15 mouse cellular contexts compared by ENCODE assay signal in the genomic region with DNA sequence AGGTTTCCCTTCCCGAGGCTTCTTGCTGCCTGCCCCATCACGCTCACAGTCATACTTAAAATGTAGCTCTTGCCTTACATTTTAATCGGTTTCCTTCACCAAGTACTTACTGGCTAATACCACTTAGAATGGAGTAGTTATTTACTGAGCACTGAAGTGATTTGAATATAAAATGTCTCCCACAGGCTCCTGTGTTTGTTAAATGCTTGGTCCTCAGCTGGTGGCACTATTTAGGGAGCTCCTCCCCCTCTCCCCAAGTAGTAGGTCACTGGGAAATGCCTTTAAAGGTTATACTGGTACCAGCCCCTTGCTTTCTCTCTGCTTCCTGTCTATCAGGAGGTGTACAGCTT. TPM values are rescaled to one million over a fixed set of nuclear protein-coding genes. Genes with fewer than 3 reads are reported as not detected.
DNase-seq lines count a peak whose midpoint lies in the region; ATAC-seq and TF ChIP-seq lines count a peak whose summit lies in the region.
"Had no signal": no experiment of that assay in that cellular context is flagged by ENCODE, and none has a peak within 500 bp of the region (broad histone marks: within the 10 kb centered on the region; RNA-seq: fewer than 3 reads in every experiment).

No protein-coding gene starts in this region.

- no peak overlapping the region for H3K4me3 ChIP-seq in forebrain, embryonic 10.5 days
- H3K4me3 ChIP-seq in forebrain, embryonic 11.5 days (ENCODE audit: low read depth, low read length): no peak overlapping the region
- no peak overlapping the region for H3K4me3 ChIP-seq in left cerebral cortex, adult 2 months
- no peak overlapping the region for H3K4me3 ChIP-seq in hindbrain, embryonic 16.5 days (ENCODE audit: low read length)
- no peak overlapping the region for H3K4me3 ChIP-seq in neural tube, embryonic 15.5 days (replicated peaks)
- H3K4me3 ChIP-seq: kidney, embryonic 15.5 days; neural tube, embryonic 12.5 days had no signal

- H3K27me3 ChIP-seq in forebrain, embryonic 10.5 days (ENCODE audit: poor library complexity, severe bottlenecking): no peaks in the 10 kb centered on the region
- H3K27me3 ChIP-seq in forebrain, embryonic 11.5 days (ENCODE audit: control insufficient read depth, insufficient read depth, low read length): no peaks in the 10 kb centered on the region
- no peaks in the 10 kb centered on the region for H3K27me3 ChIP-seq in hindbrain, embryonic 16.5 days (replicated peaks; ENCODE audit: control insufficient read depth, insufficient read depth, low read length)
- H3K27me3 ChIP-seq in neural tube, embryonic 15.5 days (replicated peaks): no peaks in the 10 kb centered on the region
- H3K27me3 ChIP-seq: kidney, embryonic 15.5 days; neural tube, embryonic 12.5 days had no signal

- no peaks in the 10 kb centered on the region for H3K9me3 ChIP-seq in forebrain, embryonic 10.5 days
- no peaks in the 10 kb centered on the region for H3K9me3 ChIP-seq in forebrain, embryonic 11.5 days (ENCODE audit: control insufficient read depth, low read length)
- H3K9me3 ChIP-seq in hindbrain, embryonic 16.5 days (ENCODE audit: control insufficient read depth, low read length): no peaks in the 10 kb centered on the region
- H3K9me3 ChIP-seq in neural tube, embryonic 15.5 days (replicated peaks): no peaks in the 10 kb centered on the region
- H3K9me3 ChIP-seq: kidney, embryonic 15.5 days; neural tube, embryonic 12.5 days had no signal

- TF ChIP-seq CTCF in left cerebral cortex, adult 2 months (IDR thresholded peaks at IDR 0.05): no peak

- no peaks in the 10 kb centered on the region for H3K36me3 ChIP-seq in forebrain, embryonic 10.5 days (replicated peaks)
- no peaks in the 10 kb centered on the region for H3K36me3 ChIP-seq in forebrain, embryonic 11.5 days (ENCODE audit: control insufficient read depth, insufficient read depth, low read length)
- no peaks in the 10 kb centered on the region for H3K36me3 ChIP-seq in hindbrain, embryonic 16.5 days (ENCODE audit: control insufficient read depth, insufficient read depth, low read length)
- H3K36me3 ChIP-seq in neural tube, embryonic 15.5 days: no peaks in the 10 kb centered on the region
- H3K36me3 ChIP-seq: kidney, embryonic 15.5 days; neural tube, embryonic 12.5 days had no signal

- H3K9ac ChIP-seq in forebrain, embryonic 11.5 days (ENCODE audit: low read length): no peak overlapping the region
- H3K9ac ChIP-seq in hindbrain, embryonic 16.5 days (ENCODE audit: low read depth, low read length): peak overlapping the region; percentile 47; the same call in 1 of the 2 replicates
- H3K9ac ChIP-seq in neural tube, embryonic 15.5 days (replicated peaks): no peak overlapping the region
- H3K9ac ChIP-seq: kidney, embryonic 15.5 days; lung, embryonic 14.5 days; neural tube, embryonic 12.5 days had no signal

- ATAC-seq in forebrain, embryonic 11.5 days (replicated peaks; ENCODE audit: low FRiP score): no peak; the same call in 1 of the 2 replicates
- no peak; the same call in 1 of the 2 replicates for ATAC-seq in hindbrain, embryonic 16.5 days
- no peak; the same call in 1 of the 2 replicates for ATAC-seq in neural tube, embryonic 15.5 days (ENCODE audit: low FRiP score)
- no peak for ATAC-seq in megakaryocyte-erythroid progenitor cell, adult 5-6 weeks (replicated peaks; ENCODE audit: low FRiP score, low TSS enrichment, poor library complexity, severe bottlenecking)

- no peak overlapping the region for H3K4me2 ChIP-seq in forebrain, embryonic 11.5 days (ENCODE audit: low read depth, low read length, severe bottlenecking)
- no peak overlapping the region for H3K4me2 ChIP-seq in hindbrain, embryonic 16.5 days (ENCODE audit: low read length)
- no peak overlapping the region for H3K4me2 ChIP-seq in neural tube, embryonic 15.5 days
- H3K4me2 ChIP-seq: kidney, embryonic 15.5 days; lung, embryonic 14.5 days; neural tube, embryonic 12.5 days had no signal

- peaks cover 14% of the 10 kb centered on the region for H3K4me1 ChIP-seq in forebrain, embryonic 10.5 days
- no peaks in the 10 kb centered on the region for H3K4me1 ChIP-seq in forebrain, embryonic 11.5 days (replicated peaks; ENCODE audit: control insufficient read depth, insufficient read depth, low read length)
- peaks cover 3% of the 10 kb centered on the region for H3K4me1 ChIP-seq in hindbrain, embryonic 16.5 days (ENCODE audit: control insufficient read depth, insufficient read depth, low read depth, low read length)
- peaks cover 7% of the 10 kb centered on the region for H3K4me1 ChIP-seq in neural tube, embryonic 15.5 days
- H3K4me1 ChIP-seq: kidney, embryonic 15.5 days had no signal

- intact Hi-C loops in left cerebral cortex, adult 2 months (cut with DNase I): loop anchor here (5.0 kb wide), 2 partner anchors 220 to 340 kb away; no protein-coding TSS in a partner anchor
- intact Hi-C loops in left cerebral cortex, postnatal 4 days (cut with DNase I): loop anchor here (5.0 kb wide), 1 partner anchor 220 kb away; no protein-coding TSS in a partner anchor

- 24% methylated on average over 3 of the region's 3 CpGs for WGBS in forebrain, embryonic 10.5 days
- WGBS in forebrain, embryonic 11.5 days: 14% methylated on average over 3 of the region's 3 CpGs
- WGBS in hindbrain, embryonic 16.5 days: 16% methylated on average over 3 of the region's 3 CpGs
- 8% methylated on average over 3 of the region's 3 CpGs for WGBS in neural tube, embryonic 15.5 days

- no peak for DNase-seq in forebrain, embryonic 10.5 days (ENCODE audit: extremely low spot score, low spot score)
- no peak for DNase-seq in forebrain, embryonic 11.5 days (ENCODE audit: low spot score)
- no peak for DNase-seq in left cerebral cortex, adult 2 months (ENCODE audit: extremely low spot score in 1 of 2, low spot score in 2 of 2)
- DNase-seq in left cerebral cortex, postnatal 4 days: no peak
- no peak for DNase-seq in spleen, postnatal 14 days (ENCODE audit: low spot score in 2 of 2)

- H3K27ac ChIP-seq in forebrain, embryonic 10.5 days: peak overlapping the region; percentile 74
- H3K27ac ChIP-seq in forebrain, embryonic 11.5 days (ENCODE audit: low read depth, low read length): no peak overlapping the region
- peak overlapping the region; percentile 70 for H3K27ac ChIP-seq in left cerebral cortex, adult 2 months
- peak overlapping the region; percentile 59 for H3K27ac ChIP-seq in hindbrain, embryonic 16.5 days (ENCODE audit: low read depth, low read length)
- H3K27ac ChIP-seq in neural tube, embryonic 15.5 days (replicated peaks): peak overlapping the region; percentile 64; the same call in 1 of the 2 replicates
- H3K27ac ChIP-seq: kidney, embryonic 15.5 days; neural tube, embryonic 12.5 days had no signal

RNA-seq across cellular contexts. Expression of a gene that starts 56.6 kb away (rescaled TPM):
- polyA plus RNA-seq in forebrain, embryonic 10.5 days (2016; fragmentation: Nextera tagmentation; extraction: Ambion mirVana): not detected in 2 replicates
- not detected in 2 replicates for polyA plus RNA-seq in forebrain, embryonic 11.5 days (2014; fragmentation: Nextera tagmentation; extraction: Ambion mirVana)
- 1 to 10 TPM in 1 of 2 experiments, under 1 TPM in 1; 0.45 to 1.8 TPM for total RNA-seq in left cerebral cortex, adult 2 months (2021)
- 1 to 10 TPM; 1.5 to 2.2 TPM for total RNA-seq in left cerebral cortex, postnatal 4 days (2021)
- polyA plus RNA-seq in hindbrain, embryonic 16.5 days (2015; fragmentation: Nextera tagmentation; extraction: Ambion mirVana): 0.20 and 0.78 TPM in 2 replicates
- polyA plus RNA-seq in neural tube, embryonic 15.5 days (2015; fragmentation: Nextera tagmentation; extraction: Ambion mirVana): 0.15 and 0.54 TPM in 2 replicates
- total RNA-seq in megakaryocyte-erythroid progenitor cell, adult 5-6 weeks (2014; fragmentation: Nextera tagmentation): not detected in 2 replicates
- total RNA-seq in megakaryocyte-erythroid progenitor cell, adult 5-6 weeks (2017): not detected in 2 replicates
- total RNA-seq: adrenal gland, postnatal 4 days; hematopoietic stem cell, adult 5-6 weeks; megakaryocyte progenitor cell, adult 5-6 weeks had no signal
- polyA plus RNA-seq: kidney, embryonic 15.5 days; limb, embryonic 11.5 days; lung, embryonic 14.5 days; neural tube, embryonic 12.5 days had no signal
